Mouse (Mus musculus) c-Kit-positive CD71-negative TER-119-negative erythroid progenitor cells, embryonic 14.5 days (primary cell): ENCODE measurements at regions not wholly inside any gene's neighbourhood (a gene's known extent, or its start where the extent isn't known, plus 50 kb on each side); places are given as distances from the start of the nearest gene placed in this dataset.
A peak's percentile ranks its signal among the peaks of the same experiment; 100 is the strongest.

Source experiments
- DNase-seq: peaks from one replicate; pipeline ENCODE4 v3.0.0-alpha.2; 2013; ENCODE audit warnings: low read depth

GRCm38 (mm10) chr6:11796361-11796760 is 110.9 kb downstream of the Ndufa4 start:
- DNase-seq: no peak

GRCm38 (mm10) chr6:11793366-11793765 is 113.9 kb downstream of the Ndufa4 start:
- peak; percentile 25 for DNase-seq

DNA sequence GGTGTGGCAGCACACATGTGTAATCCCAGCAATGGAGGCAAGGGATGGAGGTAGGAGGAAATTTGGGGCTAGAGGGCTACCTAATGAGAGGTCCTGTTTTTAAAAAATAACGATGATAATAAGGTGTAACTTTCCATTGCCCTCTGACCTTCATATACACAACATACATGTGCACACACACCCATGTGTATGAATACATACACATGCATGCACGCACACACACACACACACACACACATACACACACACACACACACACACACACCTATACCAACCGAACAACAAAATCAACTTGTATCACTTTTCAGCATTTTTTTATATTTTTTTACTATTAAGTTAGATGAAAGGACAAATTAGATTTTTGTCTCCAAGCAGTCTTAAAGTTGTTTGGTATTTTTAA is 115.1 kb downstream of the Ndufa4 start:
- no peak for DNase-seq

DNA sequence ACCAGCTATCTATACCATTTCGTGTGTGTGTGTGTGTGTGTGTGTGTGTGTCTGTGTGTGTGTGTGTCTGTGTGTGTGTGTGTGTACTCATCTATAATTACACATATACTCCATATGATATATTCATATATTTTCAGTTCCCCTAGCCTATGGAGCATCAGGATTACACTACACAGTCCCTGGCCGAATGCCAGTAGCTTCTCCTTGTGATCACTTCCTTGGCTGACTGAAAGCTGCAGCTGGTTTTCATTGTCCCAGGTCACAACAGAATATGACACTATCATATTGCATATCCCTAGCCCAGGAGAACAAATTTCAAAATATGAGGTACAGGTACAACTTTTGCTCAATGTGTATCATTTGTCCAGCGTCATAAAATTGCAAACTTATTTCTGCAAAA is 116.2 kb downstream of the Ndufa4 start:
- no peak for DNase-seq

DNA sequence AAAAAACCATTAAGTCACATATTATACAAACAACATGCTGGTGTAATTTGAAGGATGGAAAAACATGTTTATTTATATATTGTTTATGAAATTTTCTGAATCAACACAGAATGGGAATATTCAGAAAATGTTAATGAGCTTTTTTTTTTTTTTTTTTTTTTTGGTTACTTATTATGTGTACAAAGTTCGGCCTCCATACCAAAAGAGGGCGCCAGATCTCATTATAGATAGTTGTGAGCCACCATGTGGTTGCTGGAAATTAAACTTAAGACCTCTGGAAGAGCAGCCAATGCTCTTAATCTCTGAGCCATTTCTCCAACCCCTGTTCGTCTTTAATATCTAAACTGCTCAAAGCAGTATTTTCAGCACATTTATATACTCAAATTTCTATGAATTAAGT is 133.3 kb downstream of the Ndufa4 start:
- DNase-seq: no peak

GRCm38 (mm10) chr6:11762912-11763311 is 144.4 kb downstream of the Ndufa4 start:
- DNase-seq: no peak

GRCm38 (mm10) chr6:11737667-11738066 is 169.6 kb downstream of the Ndufa4 start:
- no peak for DNase-seq

GRCm38 (mm10) chr6:11731126-11731525 is 176.2 kb downstream of the Ndufa4 start:
- DNase-seq: no peak

DNA sequence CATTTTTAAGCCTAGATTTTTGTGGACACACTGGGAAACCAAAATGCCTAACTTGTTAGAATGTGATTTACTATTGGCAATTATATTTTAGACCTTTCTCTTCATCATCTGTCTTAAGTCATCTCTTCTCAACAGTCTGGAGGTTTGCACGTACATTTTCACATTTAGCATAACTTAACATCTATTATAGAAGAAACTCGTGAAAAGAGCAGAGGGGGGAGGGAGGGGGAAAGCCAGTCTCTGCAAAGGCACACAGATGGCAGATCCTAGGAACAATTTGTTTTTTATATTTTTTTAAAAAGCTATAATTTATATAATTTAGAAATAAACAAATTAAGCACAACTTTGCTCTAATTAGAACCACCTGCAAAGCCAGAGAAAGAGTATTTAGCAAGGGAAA is 176.6 kb downstream of the Ndufa4 start:
- no peak for DNase-seq

- no peak for DNase-seq
These were observed 179.5 kb downstream of the Ndufa4 start for GRCm38 (mm10) chr6:11727806-11728205.

DNA sequence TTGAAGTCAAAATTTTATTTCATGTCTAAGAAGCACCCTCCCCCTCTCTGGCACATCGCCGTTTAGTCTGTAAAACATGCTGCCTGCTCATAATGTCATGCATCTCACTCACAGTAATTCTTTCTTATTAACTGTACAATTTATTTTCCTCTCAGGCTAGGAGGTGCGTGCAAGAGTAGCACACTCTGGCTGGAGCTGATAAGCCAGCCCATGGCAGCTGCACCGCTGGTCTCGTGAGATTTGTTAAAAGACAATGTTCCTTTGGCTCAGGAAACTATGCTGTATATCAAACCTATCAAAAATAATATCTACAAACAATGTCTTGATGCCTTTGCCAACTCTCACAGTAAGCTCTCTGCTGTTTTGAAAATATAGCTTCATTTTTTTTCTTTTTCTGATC is 179.9 kb downstream of the Ndufa4 start:
- peak; percentile 24 for DNase-seq

GRCm38 (mm10) chr6:11723519-11723918 is 183.8 kb downstream of the Ndufa4 start:
- no peak for DNase-seq

- no peak for DNase-seq
These were observed 187.0 kb downstream of the Ndufa4 start for GRCm38 (mm10) chr6:11720274-11720673.

- DNase-seq: no peak
These were observed 196.7 kb downstream of the Ndufa4 start for GRCm38 (mm10) chr6:11710581-11710980.

- DNase-seq: no peak
These were observed 197.8 kb downstream of the Ndufa4 start for GRCm38 (mm10) chr6:11709465-11709864.
